Mouse (Mus musculus): ENCODE measurements around the gene Zfp574. TPM values are rescaled to one million over a fixed set of nuclear protein-coding genes. Genes with fewer than 3 reads are reported as not detected.
"Not testable (repeated sequence)": the region's sequence is repeated elsewhere in the genome, so short reads cannot be mapped to it uniquely, and the experiment has no call there.

Gene Zfp574
- polyA plus RNA-seq (2015; fragmentation: Nextera tagmentation; extraction: Ambion mirVana) = 36.3 and 37.8 TPM in 2 replicates

DNA sequence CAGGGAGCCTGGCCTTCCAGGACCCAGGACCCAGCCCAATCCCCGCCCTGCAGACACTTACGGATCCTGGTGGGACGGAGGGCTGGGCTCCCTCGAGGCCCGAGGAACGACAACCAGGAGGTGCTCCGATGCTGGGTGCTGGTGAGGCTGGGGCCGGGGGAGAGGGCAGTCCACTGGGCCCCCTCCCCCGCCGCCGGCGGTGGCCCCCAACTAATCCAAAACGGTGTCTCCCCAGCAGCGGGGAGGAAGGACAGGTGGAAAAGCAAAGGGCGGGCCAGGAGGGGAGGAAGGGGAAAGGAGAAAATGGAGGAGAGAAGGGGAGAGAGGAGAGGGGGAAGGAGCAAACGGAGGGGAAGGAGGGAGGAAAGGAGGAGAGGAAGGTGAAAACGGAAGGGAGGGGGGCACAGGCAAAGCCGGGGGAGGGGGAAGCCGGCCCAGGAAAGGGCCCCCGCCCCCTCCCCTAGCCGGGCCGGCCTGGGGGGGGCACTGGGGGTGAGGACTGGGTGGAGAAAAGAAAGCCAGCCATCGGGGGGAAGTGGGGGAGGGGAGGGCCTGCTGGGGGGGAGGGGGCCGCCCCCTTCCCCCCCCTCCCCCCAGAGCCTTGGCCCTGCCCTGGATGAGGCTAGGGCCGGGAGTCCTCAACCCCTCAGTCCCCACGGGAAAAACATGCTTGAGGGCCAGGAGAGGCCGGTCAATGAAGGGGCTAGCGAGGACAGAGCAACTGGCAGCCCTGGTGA lies at the start of gene Zfp574, which contains the start of gene Grik5:
Gene Zfp574, plus strand, starts transcription at position 589 of the 737 bp plus-strand sequence.
Gene Grik5, minus strand, starts transcription at position 368 of the 737 bp plus-strand sequence.
- H3K4me2 ChIP-seq (replicated peaks) = peak within 1 kb of the TSS; percentile 91
- WGBS = under 1% methylated on average over 25 of the region's 28 CpGs
- H3K4me1 ChIP-seq = peaks cover 43% of the 10 kb centered on the region
- peak within 1 kb of the TSS; percentile 91 for H3K9ac ChIP-seq
- ATAC-seq (ENCODE audit: low FRiP score, low read depth) = no peak
- no peaks in the 10 kb centered on the region for H3K9me3 ChIP-seq
- peaks cover 21% of the 10 kb centered on the region for H3K36me3 ChIP-seq
- no peaks in the 10 kb centered on the region for H3K27me3 ChIP-seq
- peak within 1 kb of the TSS; percentile 81 for H3K4me3 ChIP-seq
- peak within 1 kb of the TSS; percentile 86 for H3K27ac ChIP-seq

DNA sequence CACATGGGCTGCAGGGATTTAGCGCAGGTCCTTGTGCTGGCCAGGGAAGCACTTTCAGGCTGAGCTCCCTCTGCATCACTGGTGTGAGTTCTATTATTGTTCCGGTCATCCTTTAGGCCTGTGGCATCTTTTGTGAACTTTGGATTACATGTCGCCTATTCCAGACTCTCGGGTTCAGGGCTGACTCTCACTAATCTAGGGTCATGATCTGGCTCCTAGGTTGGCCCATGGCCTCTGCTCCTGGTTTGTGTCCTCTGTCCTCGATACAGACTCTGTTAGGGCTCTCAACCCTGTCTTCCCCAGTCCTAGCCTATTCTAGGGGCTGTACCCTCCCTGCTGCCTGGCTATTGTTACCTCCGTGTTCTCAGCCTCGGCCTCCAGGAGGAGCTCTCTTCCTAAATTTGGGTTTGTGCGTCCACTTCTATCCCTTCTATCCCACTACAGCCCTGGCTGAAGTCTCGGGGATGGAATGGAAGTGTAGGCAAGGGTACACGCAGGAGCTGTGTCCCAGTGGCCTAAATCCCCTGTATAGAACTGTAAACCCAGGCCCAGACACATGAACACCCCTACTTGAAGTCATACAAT lies 46.4 kb upstream of the Zfp574 start:
- H3K9me3 ChIP-seq = no peaks in the 10 kb centered on the region
- no peak overlapping the region for H3K4me2 ChIP-seq (replicated peaks)
- H3K4me3 ChIP-seq = no peak overlapping the region
- H3K27me3 ChIP-seq = no peaks in the 10 kb centered on the region
- peaks cover 81% of the 10 kb centered on the region for H3K36me3 ChIP-seq
- WGBS = 62% methylated on average over 10 of the region's 10 CpGs
- H3K27ac ChIP-seq = no peak overlapping the region
- no peak for ATAC-seq (ENCODE audit: low FRiP score, low read depth)
- no peak overlapping the region for H3K9ac ChIP-seq
- H3K4me1 ChIP-seq = no peaks in the 10 kb centered on the region

DNA sequence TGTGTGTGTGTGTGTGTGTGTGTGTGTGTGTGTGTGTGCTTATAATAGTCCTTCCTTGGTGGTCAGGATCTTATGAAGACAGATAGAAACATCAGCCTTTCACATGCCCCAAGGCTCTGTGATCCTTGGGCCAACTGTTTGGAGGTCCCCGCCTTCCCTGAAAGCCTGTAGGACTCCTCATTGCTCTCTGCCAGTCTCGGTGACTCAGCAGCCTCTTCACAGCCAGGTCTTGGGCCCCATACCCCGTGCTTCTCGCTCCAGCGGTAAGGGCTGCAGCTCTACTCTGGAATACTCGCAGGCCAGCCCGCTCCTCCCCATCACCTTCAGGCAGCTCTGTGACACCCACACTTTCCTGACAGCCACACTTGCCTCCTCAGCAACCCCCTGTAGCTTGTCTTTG lies 45.9 kb upstream of the Zfp574 start:
- Histone ChIP-seq H3K27ac (no peak overlapping the region), H3K9me3 (no peaks in the 10 kb centered on the region), H3K4me1 (no peaks in the 10 kb centered on the region), H3K4me3 (no peak overlapping the region), H3K36me3 (peaks cover 80% of the 10 kb centered on the region), H3K9ac (no peak overlapping the region), H3K27me3 (no peaks in the 10 kb centered on the region), H3K4me2 (replicated peaks) (no peak overlapping the region)
- ATAC-seq (ENCODE audit: low FRiP score, low read depth) = no peak
- 74% methylated on average over 7 of the region's 7 CpGs for WGBS

DNA sequence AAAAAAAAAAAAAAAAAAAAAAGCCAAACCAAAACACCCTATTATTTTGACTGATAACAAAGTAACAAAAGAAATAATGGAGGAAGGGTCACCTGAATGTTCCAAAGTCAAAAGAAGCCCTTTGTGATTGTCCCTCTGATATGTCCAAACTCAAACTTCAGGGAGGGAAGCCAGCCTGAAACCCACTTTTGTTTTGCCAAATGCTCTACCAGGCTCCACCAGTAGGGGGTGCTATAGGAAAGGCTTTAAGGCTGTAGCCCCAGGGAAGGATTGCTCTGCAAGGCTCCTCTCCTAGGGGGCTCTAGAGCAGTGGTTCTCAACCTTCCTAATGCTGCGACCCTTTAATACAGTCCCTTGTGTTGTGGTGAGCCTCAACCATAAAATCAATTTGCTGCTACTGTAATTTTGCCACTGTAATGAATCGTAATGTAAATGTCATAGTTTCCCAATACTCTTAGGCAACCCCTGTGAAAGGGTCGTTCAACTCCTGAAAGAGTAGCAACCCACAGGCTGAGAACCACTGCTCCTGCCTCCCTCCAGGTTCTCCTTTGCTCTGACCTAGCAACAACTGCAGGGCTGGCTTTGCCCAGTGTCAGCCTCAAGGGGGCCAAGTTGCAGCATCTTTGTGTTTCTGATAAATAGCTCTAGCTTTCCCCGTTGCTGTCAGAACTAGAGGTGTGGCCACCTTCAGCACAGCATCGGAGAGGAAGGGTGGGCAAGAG lies 42.2 kb upstream of the Zfp574 start:
- peaks cover 71% of the 10 kb centered on the region for H3K36me3 ChIP-seq
- ATAC-seq (ENCODE audit: low FRiP score, low read depth) = no peak
- WGBS = 42% methylated on average over 5 of the region's 5 CpGs

DNA sequence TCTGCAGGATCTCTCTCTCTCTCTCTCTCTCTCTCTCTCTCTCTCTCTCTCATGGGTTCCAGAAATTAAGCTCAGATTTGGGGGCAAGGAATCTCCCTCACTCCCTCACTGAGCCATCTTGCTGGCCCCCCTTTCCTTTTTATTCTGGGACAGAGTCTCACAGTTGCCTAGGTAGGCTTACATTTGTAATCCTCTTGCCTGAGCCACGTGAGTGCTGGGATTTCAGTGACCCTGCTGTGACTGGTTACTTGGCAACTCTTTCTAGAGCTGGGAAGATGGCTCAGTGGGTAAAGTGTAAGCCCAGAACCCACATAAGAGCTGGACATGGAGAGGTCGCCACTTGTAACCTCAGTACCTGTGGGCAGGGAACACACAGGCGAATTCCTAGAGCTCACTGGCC lies 40.8 kb upstream of the Zfp574 start:
- Histone ChIP-seq H3K36me3 (peaks cover 75% of the 10 kb centered on the region), H3K4me3 (no peak overlapping the region)

More for the DNA sequence above, 42.2 kb upstream of the Zfp574 start:
- Histone ChIP-seq H3K27ac (no peak overlapping the region), H3K9ac (no peak overlapping the region), H3K4me1 (no peaks in the 10 kb centered on the region), H3K4me2 (replicated peaks) (no peak overlapping the region), H3K27me3 (no peaks in the 10 kb centered on the region), H3K4me3 (no peak overlapping the region), H3K9me3 (no peaks in the 10 kb centered on the region)

DNA sequence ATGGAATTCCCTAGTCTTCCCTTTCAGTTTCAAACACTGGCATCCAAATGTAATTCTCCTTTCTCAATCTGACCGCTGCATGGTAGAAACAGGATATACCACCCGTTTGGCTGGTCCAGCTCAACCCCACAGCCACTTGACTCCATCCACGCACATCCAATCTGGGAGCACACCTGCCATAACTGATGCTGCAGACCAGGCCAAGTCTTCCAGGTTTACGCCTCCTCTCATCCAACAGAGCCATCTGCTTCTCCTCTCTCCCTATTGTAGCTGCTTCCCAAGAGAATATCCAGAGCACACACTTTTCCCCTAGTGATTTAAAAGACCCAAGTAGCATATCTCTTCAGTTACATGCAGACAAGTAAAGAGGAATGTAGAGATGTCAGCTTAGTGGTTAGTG lies 37.6 kb upstream of the Zfp574 start:
- Histone ChIP-seq H3K27ac (no peak overlapping the region), H3K4me2 (replicated peaks) (no peak overlapping the region), H3K36me3 (peaks cover 77% of the 10 kb centered on the region), H3K4me3 (no peak overlapping the region), H3K9me3 (no peaks in the 10 kb centered on the region), H3K27me3 (no peaks in the 10 kb centered on the region), H3K9ac (no peak overlapping the region), H3K4me1 (no peaks in the 10 kb centered on the region)
- no peak for ATAC-seq (ENCODE audit: low FRiP score, low read depth)
- WGBS = 97% methylated on average over 4 of the region's 4 CpGs

More for the DNA sequence above, 40.8 kb upstream of the Zfp574 start:
- Histone ChIP-seq H3K4me1 (no peaks in the 10 kb centered on the region), H3K4me2 (replicated peaks) (no peak overlapping the region), H3K9me3 (no peaks in the 10 kb centered on the region), H3K9ac (no peak overlapping the region), H3K27me3 (no peaks in the 10 kb centered on the region), H3K27ac (no peak overlapping the region)
- no peak for ATAC-seq (ENCODE audit: low FRiP score, low read depth)
- WGBS = 71% methylated on average over 3 of the region's 3 CpGs

DNA sequence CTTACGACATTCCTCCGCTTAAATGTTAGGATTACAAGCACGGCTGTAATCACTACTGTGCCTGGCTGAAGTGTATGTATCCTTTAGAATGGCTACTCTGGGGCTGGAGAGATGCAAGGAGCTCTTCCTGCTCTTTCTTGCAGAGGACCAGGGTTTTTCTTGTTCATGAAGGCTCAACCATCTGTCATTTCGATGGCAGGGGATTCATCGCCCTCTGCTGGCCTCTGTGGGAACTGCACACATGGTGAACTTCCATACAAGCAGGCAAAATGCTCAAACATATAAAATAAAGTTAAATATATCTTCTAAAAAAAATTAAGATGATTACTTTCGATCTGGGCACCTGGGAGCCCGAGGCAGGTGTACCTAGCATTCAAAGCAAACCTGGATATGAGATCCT lies 36.5 kb upstream of the Zfp574 start:
- no peaks in the 10 kb centered on the region for H3K4me1 ChIP-seq
- no peak overlapping the region for H3K27ac ChIP-seq
- no peaks in the 10 kb centered on the region for H3K27me3 ChIP-seq
- H3K9ac ChIP-seq = no peak overlapping the region
- H3K4me2 ChIP-seq (replicated peaks) = no peak overlapping the region
- 52% methylated on average over 7 of the region's 7 CpGs for WGBS
- H3K36me3 ChIP-seq = peaks cover 83% of the 10 kb centered on the region
- ATAC-seq (ENCODE audit: low FRiP score, low read depth) = no peak
- H3K4me3 ChIP-seq = no peak overlapping the region
- no peaks in the 10 kb centered on the region for H3K9me3 ChIP-seq

DNA sequence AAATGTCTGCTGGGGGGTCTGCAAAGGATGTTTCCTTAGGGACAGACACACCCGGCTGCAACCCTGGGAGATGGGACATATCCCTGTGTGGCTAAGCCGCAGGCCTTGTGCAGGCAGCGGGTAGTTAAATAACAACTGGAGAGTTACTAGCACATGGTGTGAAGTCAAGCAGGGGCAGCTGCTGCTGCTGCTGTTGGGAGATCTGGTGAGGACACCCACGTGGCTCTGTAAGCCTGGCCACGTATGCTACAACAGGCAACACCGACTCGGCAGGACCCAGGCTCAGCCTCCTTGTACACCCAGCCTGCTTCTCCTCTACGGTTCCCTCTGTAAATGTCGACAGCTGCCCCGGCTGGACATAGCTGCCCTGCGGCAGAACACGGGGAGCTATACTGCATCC lies 30.4 kb upstream of the Zfp574 start:
- Histone ChIP-seq H3K9me3 (no peaks in the 10 kb centered on the region), H3K9ac (0 out of 2 replicates have a peak overlapping the region, but pooled peaks have one; percentile 9), H3K4me1 (no peaks in the 10 kb centered on the region), H3K27me3 (no peaks in the 10 kb centered on the region), H3K27ac (no peak overlapping the region), H3K4me2 (replicated peaks) (no peak overlapping the region), H3K36me3 (peaks cover 92% of the 10 kb centered on the region), H3K4me3 (no peak overlapping the region)
- ATAC-seq (ENCODE audit: low FRiP score, low read depth) = no peak
- WGBS = 87% methylated on average over 12 of the region's 12 CpGs

DNA sequence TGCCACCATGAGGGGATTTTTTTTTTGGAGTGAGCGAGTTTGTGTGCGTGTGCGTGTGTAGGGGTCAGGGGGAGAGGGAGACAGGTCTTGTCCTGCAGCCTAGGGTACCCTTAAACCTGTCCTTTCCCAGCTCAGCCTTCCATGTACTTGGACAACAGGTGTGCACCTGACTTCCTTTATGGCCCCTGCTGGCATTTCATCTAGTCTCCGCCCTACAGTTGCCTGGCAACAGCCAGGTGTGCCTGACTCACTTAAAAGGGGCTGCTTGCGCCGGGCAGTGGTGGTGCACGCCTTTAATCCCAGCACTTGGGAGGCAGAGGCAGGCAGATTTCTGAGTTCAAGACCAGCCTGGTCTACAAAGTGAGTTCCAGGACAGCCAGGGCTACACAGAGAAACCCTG lies 27.8 kb upstream of the Zfp574 start:
- H3K36me3 ChIP-seq = peaks cover 99% of the 10 kb centered on the region
- H3K4me1 ChIP-seq; H3K27ac ChIP-seq; H3K9me3 ChIP-seq; H3K27me3 ChIP-seq; ATAC-seq (ENCODE audit: low FRiP score, low read depth); H3K9ac ChIP-seq; H3K4me2 ChIP-seq (replicated peaks); H3K4me3 ChIP-seq: not testable (repeated sequence)
- 88% methylated on average over 7 of the region's 7 CpGs for WGBS

DNA sequence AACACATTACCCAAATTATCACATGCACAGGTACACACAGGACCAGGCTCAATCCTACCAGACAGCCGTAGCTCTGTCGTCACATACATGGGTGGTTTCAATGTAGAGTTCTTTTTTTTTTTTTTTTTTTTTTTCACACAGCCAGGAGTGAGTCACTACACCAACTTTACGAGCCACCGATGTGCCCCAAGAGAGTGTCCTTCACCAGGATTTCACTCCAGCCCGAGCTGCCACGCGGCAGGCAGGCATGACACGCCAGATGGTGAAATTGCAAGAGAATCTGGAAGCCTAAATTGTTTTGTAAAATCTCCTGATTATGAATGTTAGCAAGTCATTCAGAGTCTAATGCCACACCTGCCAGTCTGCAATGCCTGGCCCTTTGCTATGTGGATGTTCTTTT lies 25.0 kb upstream of the Zfp574 start:
- H3K4me3 ChIP-seq = no peak overlapping the region
- peaks cover 94% of the 10 kb centered on the region for H3K36me3 ChIP-seq
- no peaks in the 10 kb centered on the region for H3K27me3 ChIP-seq
- no peak overlapping the region for H3K9ac ChIP-seq
- H3K4me1 ChIP-seq = no peaks in the 10 kb centered on the region
- no peaks in the 10 kb centered on the region for H3K9me3 ChIP-seq
- 86% methylated on average over 8 of the region's 8 CpGs for WGBS
- no peak overlapping the region for H3K4me2 ChIP-seq (replicated peaks)
- no peak for ATAC-seq (ENCODE audit: low FRiP score, low read depth)
- no peak overlapping the region for H3K27ac ChIP-seq

DNA sequence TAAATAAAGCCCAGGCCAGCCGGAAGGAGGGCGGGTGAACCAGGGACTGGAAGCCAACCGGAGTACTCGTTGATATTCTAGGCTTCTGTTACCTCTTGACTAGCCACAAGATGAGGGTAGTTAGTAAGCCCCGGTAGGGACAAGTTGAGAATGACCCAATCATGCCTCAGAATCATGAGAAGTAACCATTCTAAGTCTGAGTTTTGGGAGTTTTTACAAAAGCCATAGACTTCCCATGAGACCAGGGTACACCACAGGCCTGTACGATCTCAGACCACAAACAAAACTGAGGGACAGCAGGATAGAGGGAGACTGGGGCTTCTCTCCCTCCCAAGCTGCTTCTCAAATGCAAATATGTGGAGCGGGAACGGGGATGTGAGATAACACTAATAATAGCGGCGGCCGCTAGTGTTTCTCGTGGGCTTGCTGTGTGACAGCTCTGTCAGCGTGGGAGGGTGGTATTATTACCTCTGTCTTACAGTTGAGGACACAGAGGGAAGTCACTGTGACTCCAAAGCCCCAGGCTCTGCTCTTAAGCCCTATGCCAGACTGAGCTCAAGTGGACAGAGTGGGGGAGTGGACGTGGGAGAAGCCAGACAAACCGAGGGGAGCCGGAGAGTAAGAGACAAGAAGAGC lies 23.0 kb upstream of the Zfp574 start:
- no peak for ATAC-seq (ENCODE audit: low FRiP score, low read depth)
- Histone ChIP-seq H3K27ac (no peak overlapping the region), H3K9ac (no peak overlapping the region; the same call in 1 of the 2 replicates), H3K4me3 (no peak overlapping the region), H3K27me3 (no peaks in the 10 kb centered on the region), H3K36me3 (peaks cover 91% of the 10 kb centered on the region), H3K9me3 (no peaks in the 10 kb centered on the region), H3K4me2 (replicated peaks) (no peak overlapping the region), H3K4me1 (no peaks in the 10 kb centered on the region)
- WGBS = 84% methylated on average over 16 of the region's 16 CpGs

DNA sequence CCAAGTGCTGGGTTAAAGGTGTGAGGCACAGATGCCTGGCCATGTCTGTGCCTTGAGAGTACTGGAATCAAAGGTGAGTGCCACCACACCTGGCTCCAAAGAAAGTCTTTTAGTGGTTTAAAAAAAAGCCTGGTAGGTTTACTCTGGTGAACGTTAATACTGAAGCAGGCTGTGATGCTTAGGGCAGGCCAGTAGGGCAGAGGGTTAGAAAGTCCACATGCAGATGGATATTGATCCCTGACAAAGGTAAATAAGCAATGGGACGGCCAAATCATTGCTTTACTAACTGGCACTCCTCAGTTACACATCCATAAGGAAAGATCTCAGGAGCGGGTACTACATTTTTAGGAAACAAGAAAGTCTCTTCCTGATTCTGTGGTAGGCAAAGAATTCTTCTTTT lies 19.8 kb upstream of the Zfp574 start:
- Histone ChIP-seq H3K9ac (no peak overlapping the region), H3K27me3 (no peaks in the 10 kb centered on the region), H3K9me3 (no peaks in the 10 kb centered on the region), H3K36me3 (peaks cover 91% of the 10 kb centered on the region), H3K27ac (no peak overlapping the region), H3K4me3 (no peak overlapping the region), H3K4me2 (replicated peaks) (no peak overlapping the region), H3K4me1 (no peaks in the 10 kb centered on the region)
- 91% methylated on average over 3 of the region's 3 CpGs for WGBS
- no peak for ATAC-seq (ENCODE audit: low FRiP score, low read depth)
